Mouse (Mus musculus) megakaryocyte progenitor cell, adult 5-6 weeks (primary cell): ENCODE data around the gene Trp53. TPM values are rescaled to one million over a fixed set of nuclear protein-coding genes. Genes with fewer than 3 reads are reported as not detected.
"Not testable (repeated sequence)": the region's sequence is repeated elsewhere in the genome, so short reads cannot be mapped to it uniquely, and the experiment has no call there.

ENCODE experiments used
- ATAC-seq: replicated peaks from 2 replicates; pipeline ENCODE4 v1.8.0; 2016; ENCODE audit warnings: mild to moderate bottlenecking, moderate TSS enrichment, inconsistent platforms; ENCODE audit not compliant: poor library complexity
- total RNA-seq, 2 experiments: library from RNA; stranded (forward) in 1 of 2; stranded (reverse) in 1 of 2; fragments of 157-497, 149-512 nt in 1 of 2; fragments of 200-1000 nt in 1 of 2; gene quantifications; 2 replicates each; pipeline versions ENCODE4 v1.2.3 to v1.2.4; 2015 to 2017

The Trp53 gene
- total RNA-seq, 2 experiments from 2014 or later: 65.1 to 173 TPM

DNA sequence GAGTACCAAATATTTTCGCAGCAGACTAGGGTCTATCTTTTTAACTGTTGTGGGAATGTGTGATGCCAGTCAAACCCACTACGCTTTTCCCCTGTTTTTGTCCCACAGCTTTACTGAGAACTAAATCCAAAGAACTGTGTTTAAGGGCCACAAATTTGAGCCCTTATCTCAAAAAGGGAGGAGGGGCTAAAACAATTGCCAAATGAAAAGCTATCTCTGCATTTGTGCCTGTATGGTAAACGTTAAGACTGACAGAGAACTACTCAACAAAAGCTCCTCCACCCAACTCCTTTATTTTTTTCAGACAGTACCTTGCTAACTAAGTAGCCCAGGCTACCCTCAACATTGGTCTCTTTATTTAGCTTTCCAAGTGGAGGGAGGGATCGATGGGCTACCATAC lies 12.6 kb downstream of the Trp53 start:
- no peak for ATAC-seq

DNA sequence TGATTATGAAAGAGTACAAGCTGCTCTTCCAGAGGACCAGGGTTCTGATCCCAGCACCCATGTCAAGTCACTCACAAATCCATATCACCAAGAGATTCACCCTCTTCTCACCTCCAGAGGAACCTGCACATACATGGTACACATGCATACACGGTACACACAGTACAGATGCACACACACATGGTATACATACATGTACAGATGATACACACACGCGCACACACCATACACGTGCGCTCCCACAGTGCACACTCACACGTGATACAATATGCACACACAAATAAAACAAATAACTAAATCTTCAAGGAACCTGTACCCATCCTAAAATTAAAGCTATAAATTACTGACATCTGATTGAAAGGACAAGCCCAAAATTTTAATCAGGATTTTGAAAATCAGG lies 14.7 kb downstream of the Trp53 start:
- ATAC-seq: no peak

DNA sequence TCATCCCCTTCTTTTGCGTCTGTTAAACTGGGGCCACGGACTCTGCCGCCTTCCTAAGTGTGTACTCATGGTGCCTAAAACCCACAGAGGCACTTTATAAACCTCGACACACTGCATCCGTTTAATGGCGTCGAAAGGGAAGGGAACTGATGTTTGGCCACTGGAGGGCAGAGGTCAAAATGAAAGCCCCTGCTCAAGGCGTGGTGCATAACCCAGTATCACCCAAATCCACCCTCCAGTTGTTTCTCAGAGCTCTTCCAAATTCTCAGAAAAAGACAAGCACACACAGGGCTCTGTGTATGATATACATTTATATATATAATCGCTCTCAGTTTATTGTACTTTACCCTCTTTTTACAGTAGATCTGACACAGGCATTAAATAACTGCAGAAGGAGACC lies 19.3 kb downstream of the Trp53 start:
- ATAC-seq: peak; percentile 28; the same call in 1 of the 2 replicates

DNA sequence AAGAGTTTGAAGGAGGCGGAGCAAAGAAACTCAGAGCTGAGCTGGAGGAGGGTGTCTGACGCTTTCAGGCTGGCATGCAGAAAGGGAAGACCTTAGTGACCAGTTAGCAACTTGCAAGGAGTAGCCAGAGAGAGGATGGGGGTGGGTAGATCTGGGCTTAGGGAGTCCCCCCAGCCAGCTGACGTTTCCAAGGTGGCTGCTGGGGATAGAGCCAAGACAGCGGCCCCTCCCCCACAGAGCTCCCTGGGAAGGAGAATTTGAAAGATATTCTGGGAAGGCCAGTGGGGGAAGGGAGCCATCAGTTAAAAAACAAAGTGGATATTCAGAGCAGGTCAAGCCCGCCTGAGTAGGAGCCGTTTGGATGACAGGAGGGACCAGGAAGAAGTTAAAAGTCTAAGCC lies 19.9 kb downstream of the Trp53 start:
- no peak for ATAC-seq

DNA sequence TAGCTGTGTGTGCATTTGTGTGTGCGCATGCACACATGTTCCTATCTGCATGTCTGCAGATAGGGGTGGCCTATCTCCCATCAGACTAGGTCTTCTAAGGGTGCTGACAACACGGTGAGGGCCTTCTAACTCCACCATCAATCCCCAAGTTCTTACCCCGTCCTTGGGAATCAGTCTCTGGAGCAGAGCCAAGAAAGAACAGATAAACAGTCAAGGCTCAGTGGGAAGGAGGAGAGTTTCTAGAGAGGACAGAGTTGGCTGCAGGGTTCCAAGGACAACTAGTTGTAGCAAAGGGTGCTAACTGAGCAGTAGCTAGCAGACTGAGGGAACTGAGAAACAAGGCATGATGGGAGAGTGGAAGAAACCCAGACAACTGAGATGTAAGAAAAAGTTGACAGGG lies 21.6 kb downstream of the Trp53 start:
- ATAC-seq: no peak

DNA sequence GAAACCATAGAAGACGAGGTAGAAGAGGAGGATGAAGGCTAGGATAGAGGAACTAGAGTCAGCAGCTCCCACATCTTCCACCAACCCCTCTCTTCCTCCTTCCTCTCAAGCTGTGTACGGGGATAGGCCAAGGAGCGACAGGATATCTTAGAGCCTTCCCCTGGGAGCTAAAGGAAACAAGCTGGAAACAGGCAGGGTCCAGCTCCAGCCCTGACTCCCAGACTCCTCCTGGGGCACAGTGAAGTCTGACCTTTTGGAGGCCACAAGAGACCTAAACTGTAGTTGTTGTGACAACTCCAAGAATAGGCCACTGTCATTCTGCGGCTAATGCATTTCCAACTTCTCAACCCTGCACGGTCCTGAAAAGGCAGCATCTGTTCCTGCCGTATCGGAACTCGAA lies 23.4 kb downstream of the Trp53 start:
- ATAC-seq: no peak

DNA sequence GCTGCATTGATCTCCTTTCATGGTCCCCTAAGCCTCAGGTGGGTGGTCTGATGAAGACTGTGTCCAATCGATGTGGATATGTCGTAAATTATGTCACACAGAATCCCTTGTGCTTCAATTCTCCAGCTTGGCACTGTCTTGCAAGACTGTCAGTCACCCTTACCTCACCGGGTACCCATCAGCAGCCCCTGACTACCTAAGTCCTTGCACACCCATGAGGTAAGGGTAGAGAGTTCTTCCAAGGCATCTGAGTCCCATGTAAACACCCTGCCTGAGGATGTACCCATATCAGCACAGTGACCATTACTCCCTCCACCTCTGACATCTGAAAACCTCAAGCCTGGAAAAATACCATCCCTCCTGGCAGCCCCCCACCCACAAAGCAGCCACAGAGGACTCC lies 24.2 kb downstream of the Trp53 start:
- no peak for ATAC-seq

DNA sequence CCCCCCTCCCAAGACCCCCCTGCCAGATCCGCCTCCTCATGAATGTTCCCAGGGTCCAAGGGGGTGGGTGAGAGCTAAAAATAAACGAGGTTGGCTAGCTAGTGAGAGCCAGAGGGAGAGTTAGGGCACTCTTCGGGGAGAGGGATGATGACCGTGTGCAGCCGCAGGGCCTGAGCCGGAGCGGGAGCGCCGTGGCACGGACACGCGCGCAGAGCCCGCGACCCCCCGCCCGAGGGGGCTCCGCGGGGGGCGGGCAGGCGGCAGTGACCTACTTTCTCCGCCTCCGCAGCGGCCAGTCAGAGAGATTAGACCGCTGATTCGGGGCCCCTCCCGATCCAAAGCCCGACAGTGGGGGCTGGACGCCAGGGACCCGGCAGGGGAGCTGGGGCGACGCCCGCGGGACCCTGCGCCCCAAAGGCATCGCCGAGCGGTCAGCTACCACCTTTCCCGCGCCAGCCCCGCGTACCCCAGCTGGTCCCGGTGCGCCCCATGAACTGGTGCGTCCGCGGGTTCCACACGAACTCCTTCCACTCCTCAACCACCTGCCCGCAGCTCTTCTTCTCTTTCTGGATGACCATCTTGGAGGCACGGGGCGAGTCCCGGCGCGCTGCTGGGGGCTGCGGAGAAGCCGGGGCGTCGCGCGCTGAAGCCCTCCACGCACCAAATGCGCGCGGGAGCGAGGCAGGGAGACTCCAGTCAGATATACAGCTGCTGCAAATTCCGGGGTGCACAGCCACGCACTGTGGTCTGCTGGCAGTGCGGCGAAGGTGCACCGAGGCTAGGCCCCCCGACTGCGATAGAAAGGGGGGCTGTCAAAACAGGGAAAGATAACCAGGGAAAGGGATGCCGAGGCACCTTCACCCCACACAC lies 24.9 kb downstream of the Trp53 start:
- ATAC-seq: 0 out of 2 replicates have a peak, but pooled peaks have one; percentile 4

DNA sequence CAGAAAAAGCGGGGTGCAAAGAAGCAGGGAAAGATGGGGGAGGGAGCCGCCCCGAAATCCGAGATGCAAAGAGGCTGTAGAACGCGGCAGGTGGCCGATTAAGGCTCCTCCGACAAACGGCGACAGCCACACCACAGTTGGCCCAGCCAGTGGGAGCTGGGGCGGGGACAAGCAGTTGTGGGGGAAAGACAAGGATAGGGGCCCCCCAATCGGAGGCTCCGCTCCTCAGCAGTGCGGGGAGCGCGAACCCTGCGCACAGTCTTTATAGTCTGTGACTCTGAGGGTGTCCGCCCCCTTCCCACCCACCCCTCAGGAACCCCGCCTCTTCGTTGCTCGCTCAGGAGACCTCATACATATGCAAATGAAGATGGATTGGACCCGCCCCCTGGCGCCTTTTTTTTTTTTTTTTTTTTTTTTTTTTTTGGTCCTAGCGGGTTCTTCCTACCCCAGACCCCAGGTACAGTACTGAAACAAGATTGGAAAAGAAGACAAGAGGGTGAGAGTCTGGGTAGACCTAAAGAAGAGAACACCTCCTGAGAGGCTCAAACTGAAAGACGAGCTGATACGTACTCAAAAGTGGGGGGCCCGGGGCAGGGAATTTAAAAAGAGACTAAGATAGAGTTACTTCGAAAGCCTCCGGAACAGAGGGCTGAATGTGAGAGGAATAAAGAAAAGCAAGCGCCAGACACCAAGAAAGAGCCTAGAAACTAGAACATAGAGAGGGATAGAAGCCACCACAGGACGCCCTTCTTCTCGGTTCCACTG lies 25.7 kb downstream of the Trp53 start, which contains the start of gene Atp1b2:
Gene Atp1b2 (minus strand): TSS at position 217 of the 765 bp plus-strand sequence.
- peak; percentile 82 for ATAC-seq

DNA sequence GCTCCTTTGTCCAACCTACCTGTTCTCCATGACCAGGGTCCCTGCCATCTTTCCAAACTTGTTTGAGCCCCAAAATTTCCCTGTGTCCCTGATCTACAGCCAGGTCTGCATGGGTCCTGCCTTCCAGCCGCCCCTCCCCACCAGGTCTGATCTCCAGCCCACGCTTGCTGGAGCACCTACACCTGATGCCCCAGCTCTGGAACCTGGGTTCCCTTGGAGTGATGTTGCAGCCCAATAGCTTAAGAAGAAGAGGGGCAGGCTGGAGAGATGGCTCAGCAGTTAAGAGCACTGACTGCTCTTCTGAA lies 26.3 kb downstream of the Trp53 start:
- ATAC-seq: no peak

DNA sequence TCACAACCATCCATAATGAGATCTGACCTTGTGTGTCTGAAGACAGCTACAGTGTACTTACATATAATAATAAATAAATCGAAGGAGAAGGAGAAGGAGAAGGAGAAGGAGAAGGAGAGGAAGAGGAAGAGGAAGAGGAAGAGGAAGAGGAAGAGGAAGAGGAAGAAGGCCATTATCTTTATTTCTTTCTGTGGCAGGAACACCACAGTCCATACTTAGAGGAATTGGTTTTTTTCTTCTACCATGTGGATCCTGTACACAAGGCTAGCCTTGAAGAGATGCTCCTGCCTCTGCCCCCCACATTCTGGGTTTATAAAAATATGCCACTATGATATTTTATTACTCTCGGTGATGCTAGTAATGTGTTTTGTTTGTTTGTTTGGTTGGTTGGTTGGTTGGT lies 26.7 kb downstream of the Trp53 start:
- ATAC-seq: no peak

DNA sequence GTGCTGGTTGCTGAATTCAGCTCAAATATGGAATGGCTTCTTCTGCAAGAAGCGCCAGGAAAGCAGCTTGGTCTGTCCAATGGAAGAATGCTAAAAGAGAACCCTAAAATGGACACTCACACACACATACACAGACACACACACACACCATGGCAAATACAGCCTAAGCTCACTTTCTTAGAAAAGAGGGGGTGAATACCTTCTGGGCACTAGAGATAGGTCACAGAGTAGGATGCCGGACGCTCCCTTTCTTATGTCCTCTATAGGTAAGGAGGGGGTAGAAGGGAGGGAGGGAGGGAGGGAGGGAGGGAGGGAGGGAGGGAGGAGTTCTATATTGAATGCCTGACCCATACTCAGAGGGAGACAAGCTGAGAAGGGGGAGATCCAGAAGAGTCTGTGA lies 28.4 kb downstream of the Trp53 start:
- no peak for ATAC-seq

DNA sequence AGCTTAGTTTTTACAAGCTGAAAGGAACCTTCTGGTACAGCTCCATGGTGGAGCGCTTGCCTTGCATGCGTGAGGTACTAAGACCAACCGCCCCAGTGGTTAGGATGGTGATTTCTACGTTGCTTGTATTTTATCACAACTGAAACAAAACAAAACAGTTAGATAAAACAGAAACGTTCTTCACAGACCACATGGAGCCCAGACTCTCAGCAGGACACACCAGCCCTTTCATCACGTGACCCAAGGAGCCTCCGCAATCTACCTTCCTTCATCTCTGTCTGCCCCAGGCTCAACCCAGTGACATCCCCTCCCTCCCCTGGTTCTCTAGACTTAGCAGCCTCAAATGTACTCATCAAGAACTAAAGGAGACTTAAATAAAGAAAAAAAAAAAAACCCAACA lies 29.3 kb downstream of the Trp53 start:
- ATAC-seq: peak; percentile 43

DNA sequence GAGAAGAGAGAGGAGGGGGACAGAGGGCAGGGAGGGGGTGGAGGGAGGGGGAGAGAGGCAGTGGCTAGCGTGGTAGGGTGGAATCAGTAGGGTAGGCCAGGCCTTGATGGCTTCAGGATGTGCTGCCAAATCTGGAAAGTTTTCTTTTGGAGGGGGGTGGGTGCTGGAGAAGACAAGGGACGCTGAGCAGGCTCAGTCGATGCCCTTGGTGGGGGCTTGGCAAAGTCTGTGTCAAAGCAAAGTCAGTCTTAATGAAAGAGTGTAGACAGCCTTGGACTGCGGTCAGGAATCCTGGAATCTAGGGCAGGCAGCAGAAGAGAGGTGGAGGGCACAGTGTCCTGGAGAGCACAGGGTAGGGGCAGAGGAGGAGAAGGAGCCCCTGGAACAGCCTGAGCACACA lies 30.7 kb downstream of the Trp53 start:
- ATAC-seq: no peak

DNA sequence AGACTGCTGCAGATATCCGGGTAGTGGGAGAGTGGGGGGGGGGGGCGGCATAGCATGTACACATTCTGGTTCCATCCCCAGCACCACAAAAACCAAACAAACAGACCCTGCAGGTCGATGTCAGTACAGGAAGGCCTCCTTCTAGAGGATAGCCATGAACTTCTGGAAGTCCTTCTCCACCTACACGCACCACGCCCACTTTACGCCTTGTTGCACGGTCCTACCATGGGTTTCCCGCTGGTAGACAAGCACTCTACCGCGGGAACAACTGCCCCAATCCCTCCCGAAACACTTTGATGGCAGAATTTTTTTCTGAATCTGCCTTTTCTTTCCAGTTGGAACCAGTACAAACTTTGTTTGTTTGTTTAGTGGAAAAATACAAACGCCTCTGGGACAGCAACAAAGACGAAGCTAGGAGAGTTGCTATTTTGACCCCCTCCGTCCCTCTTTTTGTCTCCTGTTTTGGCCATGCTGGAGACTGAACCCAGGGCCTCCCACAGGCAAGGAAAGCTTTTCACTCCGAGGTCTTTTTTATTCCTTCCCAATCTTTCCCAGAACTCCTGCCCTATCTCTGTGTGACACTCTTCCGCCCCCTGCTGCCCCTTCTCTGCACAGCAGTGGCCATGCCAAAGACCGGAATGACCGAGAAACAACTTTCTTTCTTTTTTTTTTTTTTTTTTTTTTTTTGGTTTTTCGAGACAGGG lies 33.5 kb downstream of the Trp53 start:
- ATAC-seq: peak; percentile 64

DNA sequence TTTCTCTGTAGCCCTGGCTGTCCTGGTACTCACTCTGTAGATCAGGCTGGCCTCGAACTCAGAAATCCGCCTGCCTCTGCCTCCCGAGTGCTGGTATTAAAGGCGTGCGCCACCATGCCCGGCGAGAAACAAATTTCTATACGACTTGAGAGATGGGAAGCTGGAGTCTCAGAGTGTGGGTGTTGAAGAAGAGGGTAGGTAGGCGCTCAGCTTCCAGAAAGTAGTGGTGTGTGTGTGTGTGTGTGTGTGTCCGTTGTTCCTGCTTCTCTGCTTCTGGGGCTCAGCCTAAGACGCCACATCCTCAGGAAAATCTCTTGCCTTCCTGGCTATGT lies 34.1 kb downstream of the Trp53 start:
- ATAC-seq: not testable (repeated sequence)

DNA sequence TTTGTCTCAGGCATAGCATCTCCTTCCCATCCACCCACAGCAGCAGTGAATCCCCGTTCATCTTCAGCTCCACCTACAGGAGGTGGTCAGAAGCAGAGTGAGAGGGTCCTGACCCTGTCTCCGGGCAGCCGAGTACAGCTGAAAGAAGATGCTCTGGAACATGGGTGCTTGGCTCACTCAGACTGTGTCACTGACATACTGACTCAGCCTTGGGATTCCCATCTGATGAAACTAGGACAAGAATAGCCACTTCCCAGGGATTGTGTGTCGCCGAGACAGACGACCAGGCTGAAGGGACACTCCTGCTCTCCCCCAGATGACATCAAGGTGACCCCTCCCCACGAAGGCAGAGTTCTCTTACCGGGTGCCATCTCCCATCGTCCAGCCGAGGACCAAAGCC lies 36.6 kb downstream of the Trp53 start:
- ATAC-seq: no peak

DNA sequence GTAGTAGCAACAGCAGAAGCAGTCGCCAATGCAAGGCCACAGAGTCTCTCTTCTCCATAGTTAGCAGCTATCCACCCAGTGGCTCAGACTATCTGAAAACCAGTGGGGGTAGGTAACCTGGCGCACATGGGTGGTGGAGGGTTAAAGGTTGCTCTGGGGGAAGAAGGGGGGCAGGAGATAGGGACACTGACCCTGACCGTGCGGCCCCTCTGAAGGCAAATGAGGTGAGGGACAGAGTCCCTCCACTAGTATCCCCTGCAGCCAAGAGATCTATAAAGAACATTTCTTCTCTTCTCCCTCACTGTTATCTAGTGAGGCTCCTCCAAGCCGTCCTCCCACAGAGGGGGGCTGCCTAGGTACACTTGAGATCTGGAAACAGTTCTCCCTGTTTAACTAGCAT lies 37.6 kb downstream of the Trp53 start, which contains the start of gene Shbg:
Gene Shbg (minus strand): TSS at position 101 of the 400 bp plus-strand sequence.
- no peak for ATAC-seq

DNA sequence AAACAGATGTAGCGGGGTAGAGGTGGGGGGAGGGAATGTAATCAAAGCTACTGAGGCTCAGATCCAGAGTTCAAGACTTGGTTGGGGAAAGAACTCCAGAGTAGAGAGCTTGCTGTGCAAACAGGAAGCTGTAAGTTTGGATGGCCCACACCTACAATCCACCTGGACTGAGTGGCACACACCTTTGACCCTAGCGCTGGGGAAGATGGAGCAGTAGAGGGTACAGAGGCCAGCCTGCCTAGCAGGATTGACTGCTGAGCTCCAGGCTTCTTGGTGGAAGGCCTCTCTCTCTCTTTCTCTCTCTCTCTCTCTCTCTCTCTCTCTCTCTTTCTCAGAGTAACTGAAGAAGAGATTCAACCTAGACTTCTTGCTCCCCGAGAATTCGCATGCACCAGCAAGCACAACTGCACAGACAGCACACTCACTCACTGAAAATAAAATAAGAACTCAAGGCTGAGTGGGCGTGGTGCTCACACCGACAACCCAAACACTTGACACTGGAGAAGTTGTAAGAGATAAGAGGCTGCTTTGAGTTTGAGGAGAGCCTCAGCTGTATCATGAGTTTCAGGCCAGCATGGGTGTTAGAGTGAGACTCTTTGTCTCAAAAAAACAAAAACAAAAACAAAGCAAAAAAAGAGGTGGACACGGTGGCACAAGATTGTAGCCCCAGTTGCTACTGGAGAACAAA lies 40.4 kb downstream of the Trp53 start:
- ATAC-seq: peak; percentile 80

DNA sequence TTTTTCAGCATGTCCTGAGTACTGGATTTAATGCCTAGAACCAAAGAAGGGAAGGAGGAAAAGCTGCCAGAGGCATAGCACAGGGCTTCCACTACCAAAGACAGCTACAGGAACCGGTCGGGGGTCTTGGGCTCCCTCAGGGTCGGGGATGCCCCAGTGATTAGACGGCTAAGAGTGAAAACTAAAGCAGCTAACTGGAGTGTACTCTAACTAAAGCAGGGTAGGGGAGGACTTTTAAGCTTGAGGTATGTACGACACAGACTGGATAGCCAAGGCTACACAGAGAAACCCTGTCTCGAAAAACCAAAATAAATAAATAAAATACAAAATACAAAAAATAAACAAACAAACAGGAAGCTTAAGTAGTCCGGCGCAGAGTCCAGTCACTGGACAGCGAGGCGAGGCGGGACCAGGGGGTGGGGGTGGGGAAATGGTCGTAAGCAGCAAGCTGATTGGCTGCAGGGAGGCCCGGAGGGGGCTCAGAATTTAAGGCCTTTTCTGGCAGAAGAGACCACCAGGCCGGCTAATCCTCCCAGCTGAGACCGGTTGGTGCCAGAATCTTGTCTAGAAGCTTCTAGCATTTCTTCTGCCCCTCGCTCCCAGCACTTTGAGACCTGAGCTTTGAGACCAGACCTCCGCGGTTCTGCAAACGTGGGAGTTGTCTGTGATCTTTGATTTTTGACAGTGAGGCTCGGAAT lies 41.6 kb downstream of the Trp53 start, which contains the start of gene Sat2:
Gene Sat2 (plus strand): TSS at position 454 of the 698 bp plus-strand sequence.
- ATAC-seq: no peak
